Mouse (Mus musculus) neural tube, embryonic 11.5 days (tissue): ENCODE measurements around the gene Pctp. TPM values are rescaled to one million over a fixed set of nuclear protein-coding genes. Genes with fewer than 3 reads are reported as not detected.

ENCODE experiments used
- ATAC-seq: fragments of 200-750 bp; cut with Nextera tagmentation; 2 replicates; pipeline ENCODE4 v1.8.0; 2017; ENCODE audit warnings: moderate number of reproducible peaks, mild to moderate bottlenecking, moderate TSS enrichment, moderate library complexity; ENCODE audit not compliant: insufficient read depth, low FRiP score, low TSS enrichment
- DNase-seq: peaks from one replicate; pipeline ENCODE4 v3.0.0-alpha.2; 2015; ENCODE audit warnings: low spot score
- H3K27ac ChIP-seq: fragments of 300-500 bp; sonication (generic); 2 replicates; pipeline ENCODE4 v1.5.1; 2014; ENCODE audit warnings: low read depth, mild to moderate bottlenecking, low read length
- H3K27me3 ChIP-seq: fragments of 300-500 bp; sonication (generic); 2 replicates; pipeline ENCODE4 v1.6.1; 2014; ENCODE audit warnings: mild to moderate bottlenecking, low read length, mixed read lengths; ENCODE audit not compliant: control insufficient read depth, insufficient read depth
- H3K36me3 ChIP-seq: fragments of 300-500 bp; sonication (generic); 2 replicates; pipeline ENCODE4 v1.6.1; 2014; ENCODE audit warnings: mild to moderate bottlenecking, low read length, moderate library complexity, mixed read lengths; ENCODE audit not compliant: control insufficient read depth, insufficient read depth
- H3K4me1 ChIP-seq: fragments of 300-500 bp; sonication (generic); 2 replicates; pipeline ENCODE4 v1.6.1; 2014; ENCODE audit warnings: low read length, mixed read lengths; ENCODE audit not compliant: control insufficient read depth, insufficient read depth
- H3K4me2 ChIP-seq: fragments of 300-500 bp; sonication (generic); 2 replicates; pipeline ENCODE4 v1.6.1; 2014; ENCODE audit warnings: low read depth, mild to moderate bottlenecking, moderate library complexity
- H3K4me3 ChIP-seq: fragments of 300-500 bp; sonication (generic); 2 replicates; pipeline ENCODE4 v1.5.1; 2014; ENCODE audit warnings: low read depth, low read length
- H3K9ac ChIP-seq: fragments of 300-500 bp; sonication (generic); 2 replicates; pipeline ENCODE4 v1.6.1; 2014; ENCODE audit warnings: mild to moderate bottlenecking, low read length
- H3K9me3 ChIP-seq: fragments of 300-500 bp; sonication (generic); 2 replicates; pipeline ENCODE4 v1.6.1; 2016; ENCODE audit warnings: low read length; ENCODE audit not compliant: control insufficient read depth
- WGBS: fragments of 180-500 bp; shearing (Covaris S2); extraction: QIAGEN DNeasy Blood & Tissue Kit; methylation state at CpG from one replicate; pipeline ENCODE4 v1.1.7; 2014; 5-methylcytosine and 5-hydroxymethylcytosine counted together
- polyA plus RNA-seq: library from polyadenylated mRNA; unstranded; fragments of >200 nt; fragmentation: Nextera tagmentation; extraction: Ambion mirVana; gene quantifications from 2 replicates; pipeline ENCODE4 v1.2.1, GENCODE M21; 2014

The Pctp gene
- polyA plus RNA-seq, 1 experiment from 2014 or later: 8.0 TPM

DNA sequence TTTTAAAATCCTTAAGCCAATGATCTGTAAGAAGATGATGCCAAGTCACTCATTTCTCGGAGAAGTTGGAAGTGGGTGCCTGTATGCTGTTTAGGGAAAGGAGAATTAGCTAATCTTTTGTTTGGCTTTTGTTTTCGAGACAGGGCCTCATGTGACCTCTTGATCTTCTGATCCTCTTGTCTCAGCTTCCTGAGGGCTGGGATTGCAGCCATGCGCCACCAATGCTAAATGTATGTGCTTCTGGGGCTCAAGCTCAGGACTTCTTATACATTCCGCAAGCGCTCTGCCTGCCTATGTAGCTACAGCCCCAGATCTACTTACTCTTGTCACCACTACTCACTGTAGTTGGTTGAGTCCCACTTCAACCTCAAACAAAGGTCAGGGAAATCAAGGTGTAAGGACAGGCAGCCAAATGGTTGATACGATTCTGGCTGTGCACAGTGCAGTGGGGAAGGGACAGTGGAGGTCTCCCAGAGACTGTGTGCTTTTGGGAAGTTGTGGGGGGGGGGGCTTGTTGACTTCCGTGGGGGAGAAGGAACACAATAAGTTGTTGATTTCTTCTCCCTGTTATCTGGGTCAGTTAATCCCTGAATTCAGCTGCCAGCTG is 24.8 kb downstream of the Pctp start:
- Histone ChIP-seq H3K27ac (no peak overlapping the region), H3K9ac (no peak overlapping the region), H3K27me3 (no peaks in the 10 kb centered on the region), H3K4me1 (no peaks in the 10 kb centered on the region), H3K36me3 (no peaks in the 10 kb centered on the region), H3K9me3 (no peaks in the 10 kb centered on the region), H3K4me3 (no peak overlapping the region), H3K4me2 (no peak overlapping the region)
- no peak for ATAC-seq
- no peak for DNase-seq
- 59% methylated on average over 7 of the region's 7 CpGs for WGBS

DNA sequence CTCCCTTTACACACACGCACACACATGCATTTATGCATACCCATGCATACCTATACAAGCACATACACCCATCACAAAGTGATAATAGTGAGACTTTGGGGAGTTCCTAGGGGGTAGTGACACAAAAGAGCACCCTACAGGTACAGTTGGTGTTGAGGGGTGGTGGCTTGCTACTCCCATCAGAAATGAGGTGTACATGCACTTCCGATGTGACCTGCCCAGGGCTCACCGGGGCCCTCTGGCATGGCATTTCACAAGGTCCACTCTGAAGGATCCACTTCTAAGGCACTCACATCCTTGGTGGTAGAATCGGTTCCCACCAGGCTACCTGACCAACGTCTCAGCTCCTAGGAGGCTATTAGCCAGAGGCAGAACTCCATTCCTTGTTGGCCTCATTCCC is 26.3 kb downstream of the Pctp start:
- no peak for ATAC-seq
- Histone ChIP-seq H3K36me3 (no peaks in the 10 kb centered on the region), H3K4me2 (no peak overlapping the region), H3K9me3 (no peaks in the 10 kb centered on the region), H3K27ac (no peak overlapping the region), H3K9ac (no peak overlapping the region), H3K4me1 (no peaks in the 10 kb centered on the region), H3K4me3 (no peak overlapping the region), H3K27me3 (no peaks in the 10 kb centered on the region)
- 89% methylated on average over 5 of the region's 5 CpGs for WGBS
- no peak for DNase-seq

DNA sequence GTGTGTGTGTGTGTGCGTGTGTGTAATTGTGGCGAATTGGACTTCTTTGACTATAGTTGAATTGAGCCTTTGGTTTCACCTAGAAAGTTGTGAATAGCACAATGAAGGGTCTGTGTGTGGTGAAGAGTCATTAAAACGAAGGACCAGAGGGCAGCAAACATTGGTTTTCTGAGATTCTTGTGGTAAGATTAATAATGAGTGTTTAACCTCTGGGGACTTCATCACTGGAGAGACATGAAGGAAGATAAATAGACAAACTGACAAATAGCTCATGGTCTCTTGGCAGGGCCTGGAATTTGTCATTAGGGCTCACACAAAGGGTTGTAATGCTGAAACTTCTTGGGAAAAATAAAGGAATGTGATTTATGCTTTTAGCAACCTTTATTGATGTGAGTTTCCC is 31.4 kb downstream of the Pctp start:
- no peak; the same call in 1 of the 2 replicates for ATAC-seq
- no peak for DNase-seq

DNA sequence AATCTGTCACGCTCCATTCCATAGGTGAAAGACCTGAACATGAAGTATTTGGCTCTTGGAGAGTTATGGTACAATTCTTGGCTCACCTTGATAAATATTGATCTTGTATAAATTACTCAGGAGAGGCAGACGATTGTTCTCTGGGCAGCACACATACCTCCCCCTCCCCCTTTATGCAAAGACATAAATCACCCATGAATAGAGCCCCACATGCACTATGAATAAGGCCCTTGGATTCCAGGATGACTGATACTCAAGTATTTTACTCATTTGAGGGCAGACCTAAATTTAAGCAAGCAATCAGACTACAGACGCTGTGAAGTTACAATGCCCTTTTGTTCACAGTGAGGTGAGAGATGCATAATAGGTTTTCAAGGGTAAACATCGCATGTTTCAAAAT is 32.0 kb downstream of the Pctp start:
- Histone ChIP-seq H3K4me1 (no peaks in the 10 kb centered on the region), H3K36me3 (no peaks in the 10 kb centered on the region), H3K4me3 (no peak overlapping the region), H3K4me2 (no peak overlapping the region), H3K27ac (no peak overlapping the region), H3K9me3 (no peaks in the 10 kb centered on the region), H3K9ac (no peak overlapping the region), H3K27me3 (no peaks in the 10 kb centered on the region)
- ATAC-seq (0 out of 2 replicates have a peak, but pooled peaks have one; percentile 35), DNase-seq (no peak)
- 44% methylated on average over 4 of the region's 4 CpGs for WGBS

More for the DNA sequence above, 31.4 kb downstream of the Pctp start:
- no peak overlapping the region for H3K27ac ChIP-seq
- H3K4me2 ChIP-seq: no peak overlapping the region
- no peaks in the 10 kb centered on the region for H3K27me3 ChIP-seq
- H3K36me3 ChIP-seq: no peaks in the 10 kb centered on the region
- no peaks in the 10 kb centered on the region for H3K9me3 ChIP-seq
- no peak overlapping the region for H3K4me3 ChIP-seq
- WGBS: 44% methylated on average over 3 of the region's 3 CpGs
- no peak overlapping the region for H3K9ac ChIP-seq
- no peaks in the 10 kb centered on the region for H3K4me1 ChIP-seq

DNA sequence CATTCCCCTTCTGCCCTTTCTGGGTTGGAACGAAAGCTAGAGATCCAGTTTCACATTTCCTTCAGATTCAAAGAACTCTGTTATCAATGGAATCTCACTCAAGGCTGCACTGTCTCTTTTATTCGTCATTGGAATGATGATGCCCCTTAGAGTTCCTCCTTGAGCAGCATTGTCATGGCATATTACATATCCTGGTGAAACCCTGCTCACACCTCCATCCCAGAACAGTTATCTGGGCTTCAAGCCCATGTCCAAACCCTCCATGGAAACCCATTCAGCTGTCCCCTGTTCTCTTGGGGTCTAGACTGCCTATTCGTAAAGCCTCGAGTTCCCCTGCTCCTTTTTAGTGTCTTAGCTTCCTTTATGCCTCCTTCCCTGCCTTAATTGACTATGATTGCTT is 33.6 kb downstream of the Pctp start:
- H3K4me3 ChIP-seq: no peak overlapping the region
- no peaks in the 10 kb centered on the region for H3K36me3 ChIP-seq
- H3K4me2 ChIP-seq: no peak overlapping the region
- no peaks in the 10 kb centered on the region for H3K4me1 ChIP-seq
- no peak overlapping the region for H3K9ac ChIP-seq
- H3K27me3 ChIP-seq: no peaks in the 10 kb centered on the region
- 78% methylated on average over 4 of the region's 4 CpGs for WGBS
- H3K27ac ChIP-seq: no peak overlapping the region
- DNase-seq: no peak
- no peaks in the 10 kb centered on the region for H3K9me3 ChIP-seq
- ATAC-seq: no peak

DNA sequence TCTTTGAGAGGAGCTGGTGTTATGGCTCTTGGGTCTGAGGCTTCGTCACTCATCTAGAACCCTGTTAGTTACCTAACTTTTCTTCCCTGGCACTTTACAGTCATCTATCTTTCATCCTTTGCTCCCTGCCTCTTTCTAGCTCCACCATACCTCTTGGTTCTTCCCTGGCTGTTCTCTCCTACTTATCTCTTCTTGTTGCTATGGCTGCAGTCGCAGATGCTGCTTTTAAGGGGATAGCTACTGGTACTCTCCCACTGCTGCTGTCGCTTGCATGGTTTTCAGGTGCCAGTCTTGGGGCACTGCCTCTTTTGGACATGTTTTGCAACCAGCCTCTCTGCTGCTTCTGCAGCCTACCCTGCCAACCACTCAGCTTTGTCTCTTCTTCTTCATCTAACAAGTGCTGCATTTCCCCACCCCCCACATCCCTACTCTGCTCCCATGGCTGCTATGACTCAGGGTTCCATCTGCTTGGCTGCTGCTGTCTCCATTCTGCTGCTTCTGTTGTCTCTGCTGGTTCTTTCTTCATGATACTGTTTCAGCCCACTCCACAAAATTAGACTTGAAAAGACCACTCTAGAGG is 51.9 kb downstream of the Pctp start:
- no peak overlapping the region for H3K9ac ChIP-seq
- ATAC-seq (no peak), DNase-seq (no peak)
- no peaks in the 10 kb centered on the region for H3K4me1 ChIP-seq
- no peaks in the 10 kb centered on the region for H3K27me3 ChIP-seq
- no peaks in the 10 kb centered on the region for H3K36me3 ChIP-seq
- H3K4me3 ChIP-seq: no peak overlapping the region
- 79% methylated on average over 3 of the region's 3 CpGs for WGBS
- H3K4me2 ChIP-seq: no peak overlapping the region
- no peak overlapping the region for H3K27ac ChIP-seq
- H3K9me3 ChIP-seq: no peaks in the 10 kb centered on the region

DNA sequence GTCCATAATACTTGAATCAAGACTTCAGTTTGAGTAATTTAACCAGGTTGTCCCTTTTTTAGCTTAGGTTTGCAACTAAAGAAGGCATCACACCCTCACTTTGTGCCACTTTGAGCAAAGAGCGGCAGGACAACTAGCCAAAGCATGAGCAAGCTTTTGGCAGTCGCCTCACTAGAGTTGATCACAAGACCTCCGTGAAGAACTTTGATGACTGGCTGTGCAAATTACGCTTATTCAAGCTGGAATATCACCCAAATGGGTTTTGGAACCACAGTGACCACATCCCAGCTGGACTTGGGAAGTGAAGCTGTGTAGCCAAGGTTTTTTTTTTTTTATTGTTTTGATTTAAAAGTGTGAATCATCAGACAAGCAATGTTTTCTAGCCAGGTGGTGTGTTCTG is 54.9 kb downstream of the Pctp start:
- no peaks in the 10 kb centered on the region for H3K36me3 ChIP-seq
- no peak overlapping the region for H3K9ac ChIP-seq
- H3K4me3 ChIP-seq: no peak overlapping the region
- WGBS: 84% methylated on average over 4 of the region's 4 CpGs
- H3K4me1 ChIP-seq: no peaks in the 10 kb centered on the region
- H3K9me3 ChIP-seq: no peaks in the 10 kb centered on the region
- H3K27ac ChIP-seq: no peak overlapping the region
- no peak for DNase-seq
- no peaks in the 10 kb centered on the region for H3K27me3 ChIP-seq
- no peak for ATAC-seq
- no peak overlapping the region for H3K4me2 ChIP-seq

DNA sequence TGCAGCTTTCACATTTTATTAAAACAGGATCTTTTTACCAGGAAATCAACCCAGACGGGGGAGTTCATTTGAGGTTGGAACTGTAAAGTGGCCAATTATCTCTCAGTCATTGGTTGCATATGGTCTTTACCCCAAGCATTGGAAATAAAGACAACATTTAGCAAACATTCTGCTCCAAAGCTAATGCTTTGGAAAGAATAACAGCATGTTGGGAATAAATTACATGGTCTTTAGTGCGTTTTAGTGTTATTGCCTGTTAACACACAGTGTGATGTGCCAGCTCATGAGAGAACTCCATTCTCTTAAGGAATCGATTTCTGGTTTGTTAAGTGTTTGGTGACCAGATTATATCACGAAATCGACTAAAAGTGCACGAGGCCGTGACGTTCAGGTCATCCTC is 57.5 kb downstream of the Pctp start:
- Histone ChIP-seq H3K9ac (no peak overlapping the region), H3K4me3 (no peak overlapping the region), H3K27ac (no peak overlapping the region), H3K36me3 (no peaks in the 10 kb centered on the region), H3K4me1 (no peaks in the 10 kb centered on the region), H3K4me2 (no peak overlapping the region), H3K27me3 (no peaks in the 10 kb centered on the region), H3K9me3 (no peaks in the 10 kb centered on the region)
- ATAC-seq (no peak), DNase-seq (no peak)
- 87% methylated on average over 8 of the region's 8 CpGs for WGBS

DNA sequence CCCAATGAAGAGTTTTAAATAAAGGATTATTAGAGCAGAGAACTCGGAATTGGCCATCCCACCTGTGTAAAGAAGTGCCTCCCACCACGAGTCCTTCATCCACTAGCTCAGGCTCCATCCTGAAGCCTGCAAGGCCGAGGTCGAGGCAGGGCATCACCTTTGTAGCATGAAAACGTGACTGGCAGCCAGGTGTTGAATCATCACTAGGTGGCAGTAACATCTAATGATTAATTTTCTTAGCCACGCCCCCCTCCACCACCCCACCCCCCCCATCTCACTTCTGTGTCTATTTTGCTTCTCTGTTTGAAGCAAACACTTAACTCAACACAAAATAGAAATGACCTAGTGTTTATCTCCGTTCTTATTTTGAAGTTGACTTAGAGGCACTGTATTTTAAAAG is 65.5 kb downstream of the Pctp start:
- DNase-seq: no peak
- H3K4me3 ChIP-seq: no peak overlapping the region
- H3K27me3 ChIP-seq: no peaks in the 10 kb centered on the region
- H3K4me1 ChIP-seq: no peaks in the 10 kb centered on the region
- H3K9ac ChIP-seq: no peak overlapping the region
- H3K9me3 ChIP-seq: no peaks in the 10 kb centered on the region
- no peak for ATAC-seq
- H3K27ac ChIP-seq: no peak overlapping the region
- no peak overlapping the region for H3K4me2 ChIP-seq
- H3K36me3 ChIP-seq: no peaks in the 10 kb centered on the region
- 46% methylated on average over 7 of the region's 7 CpGs for WGBS
